Mouse (Mus musculus): ENCODE measurements around the gene Frmd8.
"Not testable (repeated sequence)": the region's sequence is repeated elsewhere in the genome, so short reads cannot be mapped to it uniquely, and the experiment has no call there.

The Frmd8 gene

DNA sequence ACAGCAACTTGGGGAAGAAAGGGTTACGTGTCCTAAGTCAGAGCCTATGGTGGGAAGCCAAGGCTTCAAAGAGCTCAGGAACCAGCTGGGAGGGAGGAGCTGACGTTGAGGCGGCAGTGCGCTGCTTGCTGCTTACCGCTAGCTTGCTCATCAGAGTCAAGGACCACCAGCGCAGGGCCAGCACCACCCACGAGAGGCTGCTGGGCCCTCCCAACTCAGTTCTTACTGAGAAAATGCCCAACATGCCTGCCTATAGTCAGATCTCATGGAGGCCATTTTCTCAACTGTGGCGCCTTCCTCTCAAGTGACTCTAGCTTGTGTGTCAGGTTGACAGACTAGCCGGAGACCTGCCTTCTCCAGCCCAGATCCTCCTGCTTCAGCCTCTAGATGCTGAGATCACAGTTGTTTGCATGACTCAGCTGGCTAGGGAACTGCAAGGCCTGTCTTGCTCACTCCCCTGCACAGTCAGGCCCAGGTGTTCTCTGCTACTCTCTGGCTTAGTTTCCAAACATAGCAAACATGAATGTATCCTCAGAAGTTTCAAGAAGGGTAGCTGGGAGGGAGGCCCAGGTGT, 51.7 kb downstream of the Frmd8 start:
- no peak for DNase-seq

- no peak for DNase-seq
Observed at GRCm38 (mm10) chr19:5822834-5823205, 52.3 kb downstream of the Frmd8 start.

GRCm38 (mm10) chr19:5822174-5822833, 52.8 kb downstream of the Frmd8 start:
- no peak for DNase-seq

DNA sequence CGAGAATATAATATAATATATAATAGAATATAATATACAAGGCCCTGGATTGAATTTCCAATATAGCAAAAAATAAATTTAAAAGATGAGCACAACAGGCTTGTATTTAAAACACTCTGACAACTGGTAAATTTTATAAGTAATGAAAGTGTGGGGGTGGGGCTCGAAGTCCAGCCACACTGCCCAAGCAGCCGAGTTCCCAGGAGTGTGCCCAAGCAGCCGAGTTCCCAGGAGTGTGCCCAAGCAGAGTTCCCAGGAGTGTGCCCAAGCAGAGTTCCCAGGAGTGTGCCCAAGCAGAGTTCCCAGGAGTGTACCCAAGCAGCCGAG, 53.3 kb downstream of the Frmd8 start:
- no peak for DNase-seq

- DNase-seq, result no peak
Observed at GRCm38 (mm10) chr19:5819549-5819948, 55.5 kb downstream of the Frmd8 start.

DNA sequence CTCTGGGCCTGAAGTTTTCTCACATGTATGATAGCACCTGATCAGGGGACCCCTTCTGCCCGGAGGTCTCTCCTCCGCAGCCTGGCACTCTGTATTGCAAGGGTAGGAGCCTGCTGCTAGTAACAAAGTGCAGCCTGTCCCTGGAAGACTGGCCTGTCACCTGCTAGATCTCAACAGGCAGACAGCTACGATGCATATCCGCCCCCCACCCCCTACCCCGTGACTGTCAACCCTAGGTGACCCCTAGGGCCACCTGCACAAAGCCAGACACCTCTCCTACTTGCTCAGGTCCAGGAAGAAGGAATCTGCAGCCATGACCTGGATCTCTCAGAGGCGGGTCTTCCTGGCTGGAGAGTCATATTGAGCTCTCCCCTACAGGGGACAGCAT, 56.5 kb downstream of the Frmd8 start:
- no peak for DNase-seq

- peak; percentile 87 for DNase-seq
Observed at GRCm38 (mm10) chr19:5817703-5818589, 57.1 kb downstream of the Frmd8 start.

GRCm38 (mm10) chr19:5815928-5816327, 59.1 kb downstream of the Frmd8 start:
- no peak for DNase-seq

DNA sequence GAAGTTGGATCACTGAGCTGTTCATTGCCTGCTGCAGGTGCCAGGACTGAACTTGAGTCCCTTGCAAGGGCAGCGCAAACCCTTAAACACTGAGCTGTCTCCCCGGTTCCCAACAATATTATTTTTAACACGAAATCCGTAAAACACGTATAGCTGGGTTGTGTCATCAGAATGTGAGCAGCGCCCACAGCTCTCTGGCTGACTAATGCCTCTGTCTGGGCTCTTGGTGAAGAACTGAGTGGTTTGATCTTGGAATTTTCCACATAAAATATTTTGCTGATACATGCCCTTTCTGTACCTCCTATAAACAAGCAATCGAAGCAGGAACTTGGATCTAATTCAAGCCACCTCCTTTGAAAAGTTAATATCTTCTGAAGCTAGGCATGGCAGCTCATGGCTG, 60.1 kb downstream of the Frmd8 start:
- no peak for DNase-seq

DNA sequence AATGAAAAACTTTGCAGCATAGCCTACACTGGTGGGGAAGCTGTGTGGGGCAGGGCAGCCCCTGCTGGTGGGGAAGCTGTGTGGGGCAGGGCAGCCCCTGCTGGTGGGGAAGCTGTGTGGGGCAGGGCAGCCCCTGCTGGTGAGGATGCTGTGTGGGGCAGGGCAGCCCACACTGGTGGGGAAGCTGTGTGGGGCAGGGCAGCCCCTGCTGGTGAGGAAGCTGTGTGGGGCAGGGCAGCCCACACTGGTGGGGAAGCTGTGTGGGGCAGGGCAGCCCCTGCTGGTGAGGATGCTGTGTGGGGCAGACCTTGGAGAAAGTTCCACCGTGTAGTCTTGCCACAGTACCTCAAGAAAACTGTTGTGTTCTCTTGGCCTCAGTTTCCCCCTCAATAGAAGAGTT, 61.0 kb downstream of the Frmd8 start:
- DNase-seq, result not testable (repeated sequence)

DNA sequence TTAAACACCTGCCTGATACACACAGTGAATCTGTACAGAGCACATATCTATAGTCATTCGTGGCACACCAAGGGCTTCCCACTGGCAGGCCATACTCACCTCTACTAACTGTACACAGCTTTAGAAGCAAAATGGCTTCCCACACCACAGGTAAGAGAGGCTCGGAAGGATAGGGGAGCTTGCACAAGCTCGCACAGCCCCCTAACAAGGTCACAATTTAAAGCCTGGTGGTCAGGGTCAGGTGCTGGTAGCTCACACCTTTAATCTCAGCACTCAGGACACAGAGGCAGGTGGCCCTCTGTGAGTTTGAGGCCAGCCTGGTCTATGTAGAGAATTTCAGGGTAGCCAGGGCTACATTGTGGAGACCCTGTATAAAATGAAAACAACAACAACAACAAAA, 61.5 kb downstream of the Frmd8 start:
- no peak for DNase-seq

DNA sequence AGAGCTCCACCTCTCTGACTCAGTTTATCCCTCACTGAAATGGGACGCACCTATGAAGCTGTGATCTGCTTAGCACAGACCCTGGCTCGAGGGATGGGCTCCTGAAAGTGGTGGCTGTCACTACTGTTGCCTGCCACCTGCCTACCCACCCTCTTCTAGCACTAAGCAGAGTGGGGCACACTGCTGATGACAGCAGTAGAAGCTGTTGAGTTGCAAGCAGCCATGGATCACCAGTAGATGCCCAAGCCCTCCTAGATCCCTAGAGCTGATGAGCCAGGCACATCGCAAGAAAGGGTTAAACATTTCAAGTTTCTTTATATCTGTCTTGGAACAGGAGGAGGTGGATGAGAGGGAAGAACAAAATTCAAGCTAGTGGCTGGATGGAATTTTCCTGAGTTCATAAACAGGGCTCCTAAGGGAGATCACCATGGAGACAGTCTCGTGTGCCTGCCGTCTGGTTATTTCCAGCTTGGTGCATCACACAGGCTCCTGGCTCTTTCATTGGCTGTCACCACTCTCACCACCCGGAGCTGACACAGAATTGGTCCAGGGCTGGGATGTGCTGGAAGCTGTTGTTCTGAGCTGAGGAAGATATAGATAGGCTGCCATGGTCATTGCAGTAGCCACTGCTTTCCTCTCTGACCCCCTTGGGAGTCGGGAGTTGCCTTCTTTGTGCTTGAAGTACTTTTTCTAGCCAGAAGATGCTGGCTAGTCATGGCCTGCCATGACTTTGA, 63.1 kb downstream of the Frmd8 start:
- DNase-seq, result peak; percentile 70

DNA sequence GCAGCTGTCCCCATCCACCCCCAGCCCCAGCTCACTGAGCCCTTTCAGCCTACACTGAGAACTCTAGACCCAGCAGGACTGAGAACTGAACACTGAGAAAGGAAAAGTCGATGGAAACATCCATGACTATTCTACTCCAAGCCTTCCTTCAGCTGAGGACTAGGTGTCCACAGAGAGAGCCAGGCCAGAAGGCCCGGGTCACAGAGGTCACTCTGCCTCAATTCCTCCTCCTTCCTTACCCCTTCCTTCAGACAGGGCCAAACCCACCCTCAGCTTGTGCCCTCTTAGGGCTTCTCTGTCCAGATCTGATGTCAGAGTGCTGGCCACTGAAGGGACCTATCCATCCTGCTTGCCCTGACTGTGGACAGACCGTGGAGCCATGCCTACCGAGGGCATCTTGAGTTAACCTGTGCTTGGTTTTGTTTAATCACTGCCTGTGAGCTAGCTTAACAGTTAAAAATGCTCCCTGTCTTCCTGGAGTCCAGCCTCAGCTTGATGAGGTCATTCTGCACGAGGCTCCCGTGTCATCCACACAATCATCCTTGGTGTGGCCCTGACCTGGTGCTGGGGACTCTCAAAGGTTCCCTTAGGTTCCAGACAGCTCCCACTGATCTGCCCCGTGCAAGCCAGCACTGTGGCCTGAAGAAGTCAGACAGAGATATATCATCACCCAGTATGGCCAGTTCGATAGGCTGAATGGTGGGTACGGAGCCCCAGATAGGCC, 64.1 kb downstream of the Frmd8 start:
- DNase-seq, result no peak

- DNase-seq, result no peak
Observed at GRCm38 (mm10) chr19:5810103-5810839, 64.8 kb downstream of the Frmd8 start.

- DNase-seq, result no peak
Observed at GRCm38 (mm10) chr19:5809712-5810089, 65.4 kb downstream of the Frmd8 start.

DNA sequence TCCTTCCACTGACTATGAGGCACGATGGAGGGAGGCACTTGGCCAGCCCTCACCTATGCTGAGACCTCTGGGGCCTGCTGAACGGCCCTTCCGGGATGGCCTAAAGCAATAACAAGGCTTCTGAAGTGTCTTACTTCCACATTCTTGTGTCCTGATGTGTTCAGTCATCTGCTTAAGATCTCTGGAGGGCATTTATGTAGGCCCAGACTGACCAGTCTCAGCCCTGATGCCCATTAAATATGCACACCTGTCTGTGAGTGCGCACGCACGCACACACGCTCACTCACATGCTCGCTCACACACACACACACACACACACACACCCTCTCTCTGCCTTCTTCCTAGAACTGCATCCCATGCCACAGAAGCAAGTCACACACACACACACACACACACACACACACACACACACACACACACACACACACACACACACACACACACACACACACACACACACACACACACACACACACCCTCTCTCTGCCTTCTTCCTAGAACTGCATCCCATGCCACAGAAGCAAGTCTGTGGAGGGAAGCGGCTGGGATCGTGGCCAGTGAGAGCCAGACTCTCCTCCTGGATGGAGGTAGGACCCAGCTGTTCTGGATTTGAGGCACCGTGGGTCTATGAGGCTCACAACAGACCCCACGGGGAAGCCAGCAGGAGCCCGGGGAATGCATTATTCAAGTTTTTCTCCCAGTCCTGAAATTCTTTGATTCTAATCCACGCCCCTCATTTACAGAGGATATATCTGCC, 65.9 kb downstream of the Frmd8 start:
- DNase-seq, result no peak

GRCm38 (mm10) chr19:5807740-5808139, 67.3 kb downstream of the Frmd8 start:
- DNase-seq, result no peak

- no peak for DNase-seq
Observed at GRCm38 (mm10) chr19:5806809-5807205, 68.3 kb downstream of the Frmd8 start.

DNA sequence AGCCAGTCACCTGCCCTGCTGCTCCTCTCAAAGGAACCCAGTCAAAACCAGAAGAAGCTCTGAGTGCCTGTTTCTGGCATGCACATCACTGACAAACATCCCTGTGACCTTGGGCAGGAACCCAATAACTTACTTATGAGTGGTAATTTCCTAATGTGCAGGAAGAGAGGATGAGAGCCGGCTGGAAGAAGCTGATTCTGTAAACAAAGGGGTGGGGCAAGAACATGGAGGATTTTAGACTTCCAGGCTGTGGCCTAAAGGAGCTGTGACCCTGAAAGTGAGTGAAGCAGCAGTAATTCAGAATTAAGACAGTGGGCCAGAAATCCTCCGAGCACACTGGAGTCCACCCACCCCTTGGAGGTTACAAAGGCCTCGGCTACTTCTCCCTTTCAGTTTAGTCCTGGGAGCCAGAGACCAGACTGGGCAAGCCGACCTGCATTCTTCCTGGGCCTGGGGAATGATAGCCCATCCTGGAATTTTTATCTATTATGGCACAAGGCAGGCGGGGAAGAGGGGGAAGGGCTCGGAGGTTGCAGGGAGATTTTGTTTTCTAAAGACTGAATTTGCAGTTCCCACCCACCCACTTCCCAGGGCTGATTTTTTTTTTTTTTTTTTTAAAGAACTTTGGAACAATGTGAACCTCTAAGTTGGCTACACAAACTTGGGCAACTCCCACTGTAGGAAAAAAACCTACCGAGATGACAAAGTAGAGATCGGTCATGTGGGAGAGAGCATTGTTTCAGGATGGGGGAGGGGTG, 68.8 kb downstream of the Frmd8 start:
- DNase-seq, result no peak

DNA sequence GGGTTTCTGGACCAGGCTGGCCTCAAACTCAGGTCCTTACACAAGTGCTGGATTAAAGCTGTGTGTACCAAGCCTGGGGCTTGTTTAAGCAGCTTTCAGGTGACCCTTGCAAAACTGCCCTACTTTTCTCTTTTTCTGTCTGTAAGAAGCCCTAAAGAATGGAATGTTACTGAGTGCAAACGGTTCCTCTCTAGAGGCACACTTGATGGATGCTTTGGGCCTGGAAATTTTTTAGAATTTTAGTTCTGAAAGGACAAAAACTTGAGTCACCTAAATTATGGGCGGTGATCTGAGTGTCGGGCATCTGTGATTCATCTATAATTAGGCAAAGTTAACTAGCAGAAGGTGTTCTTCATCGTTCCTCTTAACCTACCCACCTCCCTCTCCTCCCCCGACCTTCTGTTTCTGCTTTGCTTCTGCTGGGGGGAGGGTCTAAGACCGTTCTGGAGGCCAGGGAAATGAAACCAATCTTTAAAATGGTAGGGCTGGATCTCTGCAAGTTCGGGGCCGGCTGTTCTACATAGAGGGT, 70.6 kb downstream of the Frmd8 start:
- DNase-seq, result no peak
